Mouse (Mus musculus) ES-E14 (cell line): ENCODE measurements around the gene Cbl. TPM values are rescaled to one million over a fixed set of nuclear protein-coding genes. Genes with fewer than 3 reads are reported as not detected.
A peak's percentile ranks its signal among the peaks of the same experiment; 100 is the strongest.

Experiments
- DNase-seq: peaks from one replicate; pipeline ENCODE4 v3.0.0-alpha.2; 2013; ENCODE audit warnings: low read depth, low spot score
- H3K27ac ChIP-seq: 2 replicates; pipeline ENCODE4 v1.5.1; 2012; ENCODE audit warnings: low read depth, mild to moderate bottlenecking, low read length, moderate library complexity, mixed read lengths; ENCODE audit not compliant: poor library complexity, insufficient read depth, severe bottlenecking
- H3K36me3 ChIP-seq: 2 replicates; pipeline ENCODE4 v1.6.1; 2012; ENCODE audit warnings: mild to moderate bottlenecking, low read length, moderate library complexity, mixed read lengths; ENCODE audit not compliant: control insufficient read depth, poor library complexity, insufficient read depth, severe bottlenecking
- H3K4me1 ChIP-seq, 2 experiments: fragments of 150-350 bp in 1 of 2; sonication (generic) in 1 of 2; 2 replicates each; pipeline ENCODE4 v1.6.1; 2012; ENCODE audit warnings: low read length in 2 of 2, mild to moderate bottlenecking in 1 of 2, mixed read lengths in 1 of 2; ENCODE audit not compliant: control insufficient read depth in 2 of 2, insufficient read depth in 2 of 2, poor library complexity in 1 of 2
- H3K4me3 ChIP-seq, 2 experiments: fragments of 150-350 bp in 1 of 2; sonication (generic) in 1 of 2; 2 replicates each; pipeline ENCODE4 v1.5.1; 2012; ENCODE audit warnings: low read length in 2 of 2, low read depth in 1 of 2, mild to moderate bottlenecking in 1 of 2, mixed read lengths in 1 of 2; ENCODE audit not compliant: insufficient read depth in 1 of 2, poor library complexity in 1 of 2, severe bottlenecking in 1 of 2
- H3K9ac ChIP-seq: 2 replicates; pipeline ENCODE4 v1.6.1; 2012; ENCODE audit warnings: low read depth, mild to moderate bottlenecking, low read length, mixed read lengths; ENCODE audit not compliant: poor library complexity, insufficient read depth, severe bottlenecking
- H3K9me3 ChIP-seq: fragments of 150-350 bp; sonication (generic); 2 replicates; pipeline ENCODE4 v1.6.1; 2012; ENCODE audit warnings: low read depth, mild to moderate bottlenecking, low read length; ENCODE audit not compliant: control insufficient read depth, insufficient read depth
- CHD2 ChIP-seq: IDR thresholded peaks from 2 replicates; pipeline ENCODE4 v1.6.1; 2014; ENCODE audit warnings: mild to moderate bottlenecking, low read depth, low read length, inconsistent platforms
- HCFC1 ChIP-seq: IDR thresholded peaks from 2 replicates; pipeline ENCODE4 v1.6.1; 2012; ENCODE audit warnings: low read length, inconsistent platforms, borderline replicate concordance; ENCODE audit not compliant: insufficient read depth
- MAFK ChIP-seq: IDR thresholded peaks from 2 replicates; pipeline ENCODE4 v1.6.1; 2014; ENCODE audit warnings: mild to moderate bottlenecking, low read depth, low read length, inconsistent platforms; ENCODE audit not compliant: insufficient read depth
- ZC3H11A ChIP-seq: IDR thresholded peaks from 2 replicates; pipeline ENCODE4 v1.6.1; 2012; ENCODE audit warnings: low read depth, mild to moderate bottlenecking, inconsistent platforms, low read length, borderline replicate concordance
- ZNF384 ChIP-seq: IDR thresholded peaks from 2 replicates; pipeline ENCODE4 v1.6.1; 2012; ENCODE audit warnings: low read depth, low read length, inconsistent platforms
- in situ Hi-C, 2 experiments: fragments of 600-800 bp; cut with MboI; formaldehyde crosslinking; loops; one replicate each; pipeline ENCODE4 v1.15.1; 2025; ENCODE audit warnings: low sequenced_read_pairs in 2 of 2, inconsistent platforms in 1 of 2; ENCODE audit not compliant: unreplicated experiment in 2 of 2
- total RNA-seq: library from RNA; depleted of rRNA; stranded (reverse); fragments of 300-350 nt; gene quantifications from 2 replicates; pipeline ENCODE4 v1.2.3, GENCODE M21; 2012

Gene Cbl
- total RNA-seq, 1 experiment: 17.3 TPM

- Histone ChIP-seq H3K27ac (no peak overlapping the region; the same call in 1 of the 2 replicates), H3K4me3 (no peak overlapping the region), H3K9ac (no peak overlapping the region), H3K9me3 (no peaks in the 10 kb centered on the region), H3K36me3 (peaks cover 18% of the 10 kb centered on the region), H3K4me1 (peaks cover 10 to 28% of the 10 kb centered on the region in 2 experiments)
- in situ Hi-C loops: no loop called here
- no peak for DNase-seq
- TF ChIP-seq ZC3H11A (no peak), HCFC1 (no peak), MAFK (no peak), ZNF384 (no peak), CHD2 (no peak)
Measured at GRCm38 (mm10) chr9:44144718-44145060, 89.2 kb downstream of the Cbl start.

- no peak for DNase-seq
- peaks cover 10 to 32% of the 10 kb centered on the region in 2 experiments for H3K4me1 ChIP-seq
- H3K27ac ChIP-seq: peak overlapping the region; percentile 44; the same call in 1 of the 2 replicates
Measured at GRCm38 (mm10) chr9:44144023-44144717, 89.7 kb downstream of the Cbl start.

GRCm38 (mm10) chr9:44143421-44143820 lies 90.4 kb downstream of the Cbl start:
- Histone ChIP-seq H3K27ac (peak overlapping the region; percentile 44; the same call in 1 of the 2 replicates), H3K9me3 (no peaks in the 10 kb centered on the region), H3K4me3 (no peak overlapping the region), H3K9ac (no peak overlapping the region), H3K36me3 (peaks cover 27% of the 10 kb centered on the region), H3K4me1 (peaks cover 10 to 37% of the 10 kb centered on the region in 2 experiments)
- in situ Hi-C loops: no loop called here
- DNase-seq: no peak
- TF ChIP-seq ZC3H11A (no peak), ZNF384 (no peak), CHD2 (no peak), HCFC1 (no peak), MAFK (no peak)

More at GRCm38 (mm10) chr9:44144023-44144717, 89.7 kb downstream of the Cbl start:
- in situ Hi-C loops: no loop called here
- Histone ChIP-seq H3K36me3 (peaks cover 23% of the 10 kb centered on the region), H3K4me3 (no peak overlapping the region), H3K9me3 (no peaks in the 10 kb centered on the region), H3K9ac (no peak overlapping the region)
- TF ChIP-seq HCFC1 (no peak), CHD2 (no peak), ZC3H11A (no peak), ZNF384 (no peak), MAFK (no peak)

- H3K9me3 ChIP-seq: no peaks in the 10 kb centered on the region
- no peak overlapping the region for H3K9ac ChIP-seq
- no peak for DNase-seq
- no peak overlapping the region for H3K27ac ChIP-seq
- H3K4me3 ChIP-seq: no peak overlapping the region
- in situ Hi-C loops: no loop called here
- TF ChIP-seq ZC3H11A (no peak), MAFK (no peak), ZNF384 (no peak), HCFC1 (no peak), CHD2 (no peak)
- peaks cover 10 to 37% of the 10 kb centered on the region in 2 experiments for H3K4me1 ChIP-seq
- H3K36me3 ChIP-seq: peaks cover 31% of the 10 kb centered on the region
Measured at GRCm38 (mm10) chr9:44141951-44142350, 91.9 kb downstream of the Cbl start.
